Mouse (Mus musculus): ENCODE results near the gene Gm5485. TPM values are rescaled to one million over a fixed set of nuclear protein-coding genes. Genes with fewer than 3 reads are reported as not detected.
A peak's percentile ranks its signal among the peaks of the same experiment; 100 is the strongest.

The Gm5485 gene
- polyA plus RNA-seq, 1 experiment from 2014 or later, result not detected

DNA sequence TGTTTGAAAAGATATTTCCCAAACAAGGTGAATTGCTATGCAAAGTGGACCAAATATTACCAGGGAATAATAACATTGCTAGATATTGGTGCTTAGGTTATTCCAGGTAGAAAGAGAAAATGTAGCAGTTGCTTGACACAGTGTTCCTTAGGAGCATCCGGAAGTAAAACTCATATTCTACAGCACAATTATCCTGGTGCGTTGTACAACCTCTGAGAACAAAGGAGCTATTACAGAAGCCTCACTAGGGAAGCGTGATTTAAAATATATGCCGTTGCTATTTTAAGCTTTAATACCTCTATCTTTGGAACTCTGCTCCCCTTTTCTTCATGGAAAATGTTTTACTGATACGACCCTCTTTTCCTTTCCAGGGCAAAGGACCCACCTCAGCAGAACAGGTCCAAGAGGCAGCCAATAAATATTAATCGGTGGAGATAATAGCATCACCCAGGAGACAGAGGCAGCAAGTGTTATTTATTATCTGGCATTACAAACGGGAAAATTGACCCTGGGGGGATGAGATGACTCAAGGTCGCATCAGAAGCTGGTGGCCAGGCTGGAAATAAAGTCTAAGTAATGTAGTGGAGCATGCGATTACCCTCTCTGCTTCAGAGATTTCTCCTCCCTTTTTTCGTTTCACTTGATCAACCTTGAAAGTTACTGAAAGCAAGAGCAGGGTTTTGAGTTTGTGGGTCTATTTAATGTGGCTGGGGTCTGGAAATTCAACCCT lies 6.4 kb downstream of the Gm5485 start:
- no peak for ATAC-seq (ENCODE audit: insufficient read depth)

DNA sequence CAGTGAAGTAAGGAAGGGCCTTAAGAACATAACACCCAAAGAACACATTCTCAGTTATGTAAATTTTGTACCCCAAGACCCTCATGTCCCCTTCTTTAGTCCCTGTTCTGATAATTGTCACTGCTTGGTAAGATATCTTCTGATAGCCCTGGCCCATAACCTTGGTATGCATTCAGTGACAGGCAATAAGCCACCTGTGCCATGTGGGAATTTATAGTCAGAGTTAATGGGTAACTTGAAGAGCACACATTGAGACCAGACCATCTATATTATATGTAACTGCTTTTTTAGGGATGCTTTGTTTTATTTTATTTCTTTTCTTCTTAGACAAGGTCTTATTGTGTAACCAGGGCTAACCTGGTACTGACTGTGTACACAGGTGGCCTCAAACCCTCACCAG lies 8.2 kb downstream of the Gm5485 start:
- no peak for ATAC-seq (ENCODE audit: insufficient read depth)

More for the DNA sequence above, 6.4 kb downstream of the Gm5485 start:
- Histone ChIP-seq H3K27ac (ENCODE audit: low read depth) (no peak overlapping the region), H3K36me3 (ENCODE audit: insufficient read depth) (no peaks in the 10 kb centered on the region), H3K27me3 (ENCODE audit: insufficient read depth, low read length) (no peaks in the 10 kb centered on the region), H3K4me3 (ENCODE audit: low read depth, low read length) (no peak overlapping the region), H3K4me1 (ENCODE audit: insufficient read depth) (peaks cover 5% of the 10 kb centered on the region; the same call in 1 of the 2 replicates), H3K9me3 (ENCODE audit: low read depth, low read length) (no peaks in the 10 kb centered on the region), H3K9ac (no peak overlapping the region), H3K4me2 (no peak overlapping the region)
- 70% methylated on average over 10 of the region's 10 CpGs for WGBS
- no peak for DNase-seq
- TF ChIP-seq CTCF (IDR thresholded peaks at IDR 0.05; ENCODE audit: low read depth), result no peak

DNA sequence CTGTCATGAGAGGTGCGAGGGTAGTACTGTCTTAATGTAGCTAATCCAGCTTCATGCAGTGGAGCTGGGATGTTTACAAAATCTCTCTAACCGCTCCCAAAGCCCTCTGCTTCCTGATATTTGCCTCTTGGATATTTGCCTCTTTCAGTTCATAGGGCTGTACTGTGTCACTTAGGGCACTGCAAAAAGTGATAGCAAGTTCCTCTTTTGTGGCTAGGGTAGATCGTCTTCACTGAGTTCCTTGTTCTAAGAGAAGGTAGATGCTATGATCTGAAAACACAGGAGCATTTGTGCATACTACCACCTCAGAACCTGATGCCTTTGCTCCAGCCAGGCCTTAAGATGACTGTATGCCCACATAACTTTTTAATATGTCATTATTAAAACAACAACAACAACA lies 8.8 kb downstream of the Gm5485 start:
- WGBS, result 58% methylated on average over 3 of the region's 3 CpGs
- H3K27me3 ChIP-seq (ENCODE audit: insufficient read depth, low read length), result no peaks in the 10 kb centered on the region
- no peak overlapping the region for H3K4me3 ChIP-seq (ENCODE audit: low read depth, low read length)
- no peaks in the 10 kb centered on the region for H3K9me3 ChIP-seq (ENCODE audit: low read depth, low read length)
- no peak for TF ChIP-seq CTCF (IDR thresholded peaks at IDR 0.05; ENCODE audit: low read depth)
- no peak overlapping the region for H3K4me2 ChIP-seq
- no peaks in the 10 kb centered on the region for H3K4me1 ChIP-seq (ENCODE audit: insufficient read depth)
- no peak for DNase-seq
- no peak overlapping the region for H3K9ac ChIP-seq
- H3K27ac ChIP-seq (ENCODE audit: low read depth), result no peak overlapping the region
- H3K36me3 ChIP-seq (ENCODE audit: insufficient read depth), result no peaks in the 10 kb centered on the region
- no peak for ATAC-seq (ENCODE audit: insufficient read depth)

More for the DNA sequence above, 8.2 kb downstream of the Gm5485 start:
- no peak overlapping the region for H3K9ac ChIP-seq
- H3K27me3 ChIP-seq (ENCODE audit: insufficient read depth, low read length), result no peaks in the 10 kb centered on the region
- no peaks in the 10 kb centered on the region for H3K36me3 ChIP-seq (ENCODE audit: insufficient read depth)
- H3K9me3 ChIP-seq (ENCODE audit: low read depth, low read length), result no peaks in the 10 kb centered on the region
- H3K4me1 ChIP-seq (ENCODE audit: insufficient read depth), result no peaks in the 10 kb centered on the region
- H3K4me2 ChIP-seq, result no peak overlapping the region
- no peak overlapping the region for H3K4me3 ChIP-seq (ENCODE audit: low read depth, low read length)
- DNase-seq, result no peak
- TF ChIP-seq CTCF (IDR thresholded peaks at IDR 0.05; ENCODE audit: low read depth), result no peak
- no peak overlapping the region for H3K27ac ChIP-seq (ENCODE audit: low read depth)

DNA sequence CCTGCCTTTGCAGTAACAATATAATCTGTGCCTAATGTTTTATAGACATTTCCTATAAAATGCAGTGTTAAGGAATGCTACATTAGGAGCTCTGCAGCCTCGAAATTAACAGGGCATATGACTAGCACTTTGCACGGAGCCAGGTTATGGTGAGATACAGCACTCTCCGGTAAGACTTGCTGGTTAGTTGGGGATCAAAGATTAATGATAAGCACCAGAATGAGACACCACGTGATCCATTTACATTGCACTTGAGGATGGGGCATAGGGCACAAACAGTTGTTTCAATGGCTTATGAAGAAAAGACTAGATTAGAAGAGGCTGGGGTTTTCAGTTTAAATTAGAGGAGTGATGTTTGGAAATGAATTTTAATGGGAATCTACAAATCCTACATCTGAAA lies 9.3 kb downstream of the Gm5485 start:
- ATAC-seq (ENCODE audit: insufficient read depth), result no peak
- no peak for TF ChIP-seq CTCF (IDR thresholded peaks at IDR 0.05; ENCODE audit: low read depth)
- Histone ChIP-seq H3K4me2 (no peak overlapping the region), H3K27ac (ENCODE audit: low read depth) (no peak overlapping the region), H3K9me3 (ENCODE audit: low read depth, low read length) (no peaks in the 10 kb centered on the region), H3K4me3 (ENCODE audit: low read depth, low read length) (no peak overlapping the region), H3K9ac (no peak overlapping the region), H3K36me3 (ENCODE audit: insufficient read depth) (no peaks in the 10 kb centered on the region), H3K27me3 (ENCODE audit: insufficient read depth, low read length) (no peaks in the 10 kb centered on the region), H3K4me1 (ENCODE audit: insufficient read depth) (no peaks in the 10 kb centered on the region)
- DNase-seq, result no peak
- 57% methylated on average over 4 of the region's 4 CpGs for WGBS

DNA sequence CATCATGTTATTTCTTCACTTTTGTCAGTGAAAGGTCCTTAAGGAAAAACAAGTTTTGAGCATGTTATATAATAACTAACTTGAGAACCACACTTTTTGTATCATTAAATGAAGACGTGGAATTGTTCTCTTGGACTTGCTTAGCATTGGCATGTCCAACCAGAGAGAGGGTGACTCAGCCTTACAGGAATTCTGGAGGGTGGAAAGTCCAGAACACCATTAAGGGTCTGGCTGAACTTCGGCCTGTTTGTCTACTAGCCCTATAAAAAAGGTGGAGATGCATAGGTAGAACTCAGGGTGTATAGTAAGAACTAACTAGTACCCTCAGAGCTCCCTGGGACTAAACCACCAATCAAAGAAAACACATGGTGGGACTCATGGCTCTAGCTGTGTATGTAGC lies 16.9 kb downstream of the Gm5485 start:
- Histone ChIP-seq H3K36me3 (ENCODE audit: insufficient read depth) (no peaks in the 10 kb centered on the region), H3K4me2 (no peak overlapping the region), H3K4me3 (ENCODE audit: low read depth, low read length) (no peak overlapping the region), H3K27me3 (ENCODE audit: insufficient read depth, low read length) (no peaks in the 10 kb centered on the region), H3K27ac (ENCODE audit: low read depth) (no peak overlapping the region), H3K4me1 (ENCODE audit: insufficient read depth) (peaks cover 6% of the 10 kb centered on the region; the same call in 1 of the 2 replicates), H3K9me3 (ENCODE audit: low read depth, low read length) (no peaks in the 10 kb centered on the region), H3K9ac (no peak overlapping the region)
- DNase-seq (no peak), ATAC-seq (ENCODE audit: insufficient read depth) (no peak)
- 83% methylated on average over 2 of the region's 2 CpGs for WGBS
- TF ChIP-seq CTCF (IDR thresholded peaks at IDR 0.05; ENCODE audit: low read depth), result no peak

DNA sequence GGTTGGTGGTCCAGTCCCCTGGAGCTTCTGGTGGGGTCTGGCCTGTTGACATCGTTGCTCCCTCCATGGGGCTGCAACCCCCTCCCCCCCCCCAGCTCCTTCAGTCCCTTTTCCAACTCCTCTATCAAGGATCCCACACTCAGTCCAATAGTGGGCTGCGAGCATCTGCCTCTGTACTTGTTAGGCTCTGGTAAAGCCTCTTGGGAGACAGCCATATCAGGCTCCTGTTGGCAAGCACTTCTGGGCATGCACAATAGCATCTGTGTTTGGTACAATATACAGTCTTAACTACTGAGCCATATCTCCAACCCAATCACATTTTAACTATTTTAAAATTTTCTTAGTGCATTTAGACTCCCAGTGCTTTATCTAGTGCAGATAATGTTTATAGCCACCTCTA lies 25.2 kb downstream of the Gm5485 start:
- ATAC-seq (ENCODE audit: insufficient read depth) (no peak), DNase-seq (no peak)
- WGBS, result 74% methylated on average over 2 of the region's 2 CpGs
- Histone ChIP-seq H3K4me3 (ENCODE audit: low read depth, low read length) (no peak overlapping the region), H3K27ac (ENCODE audit: low read depth) (no peak overlapping the region), H3K4me2 (no peak overlapping the region), H3K9me3 (ENCODE audit: low read depth, low read length) (no peaks in the 10 kb centered on the region), H3K36me3 (ENCODE audit: insufficient read depth) (no peaks in the 10 kb centered on the region), H3K9ac (no peak overlapping the region), H3K27me3 (ENCODE audit: insufficient read depth, low read length) (no peaks in the 10 kb centered on the region), H3K4me1 (ENCODE audit: insufficient read depth) (no peaks in the 10 kb centered on the region)
- TF ChIP-seq CTCF (IDR thresholded peaks at IDR 0.05; ENCODE audit: low read depth), result no peak

DNA sequence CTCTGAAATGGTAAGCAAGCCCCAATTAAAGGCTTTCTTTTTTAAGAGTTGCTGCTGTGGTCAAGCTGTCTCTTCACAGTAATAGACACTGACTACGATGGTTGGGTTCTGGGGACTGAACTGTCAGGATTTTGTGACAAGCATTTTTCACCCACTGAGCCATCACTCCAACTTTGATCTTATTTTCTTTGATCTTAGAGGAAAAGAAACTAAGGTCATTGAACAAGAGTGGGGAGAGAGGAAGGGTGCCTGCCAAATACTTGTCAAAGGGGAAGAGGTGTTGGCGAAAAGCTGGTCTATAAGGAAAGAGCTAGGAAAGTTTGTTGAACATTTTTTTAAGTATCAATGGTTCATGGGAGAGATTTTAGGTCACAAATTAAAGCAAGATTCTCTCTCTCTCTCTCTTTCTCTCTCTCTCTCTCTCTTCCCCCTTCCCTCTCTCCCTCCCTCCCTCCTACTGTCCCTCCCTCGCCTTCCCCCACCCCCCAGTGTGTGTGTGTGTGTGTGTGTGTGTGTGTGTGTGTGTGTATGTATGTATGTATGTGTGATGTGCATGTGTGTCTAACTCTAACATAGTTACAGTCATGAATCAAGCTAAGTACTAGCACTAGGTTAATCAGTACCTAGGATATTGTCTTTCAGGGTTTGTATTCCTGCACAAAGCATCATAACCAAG lies 28.5 kb downstream of the Gm5485 start:
- H3K27ac ChIP-seq (ENCODE audit: low read depth), result peak overlapping the region; percentile 26; the same call in 1 of the 2 replicates
- no peaks in the 10 kb centered on the region for H3K4me1 ChIP-seq (ENCODE audit: insufficient read depth)
- no peak overlapping the region for H3K4me2 ChIP-seq
- H3K36me3 ChIP-seq (ENCODE audit: insufficient read depth), result no peaks in the 10 kb centered on the region
- no peak for TF ChIP-seq CTCF (IDR thresholded peaks at IDR 0.05; ENCODE audit: low read depth)
- ATAC-seq (ENCODE audit: insufficient read depth) (peak; percentile 86), DNase-seq (peak; percentile 76)
- no peaks in the 10 kb centered on the region for H3K9me3 ChIP-seq (ENCODE audit: low read depth, low read length)
- no peaks in the 10 kb centered on the region for H3K27me3 ChIP-seq (ENCODE audit: insufficient read depth, low read length)
- H3K4me3 ChIP-seq (ENCODE audit: low read depth, low read length), result no peak overlapping the region
- no peak overlapping the region for H3K9ac ChIP-seq
- 29% methylated on average over 2 of the region's 3 CpGs for WGBS

Measured in lung, embryonic 14.5 days (tissue).